Mouse (Mus musculus) urinary bladder, adult 18-20 months (tissue): ENCODE data around the gene Trpc5.

Source experiments
- DNase-seq, 2 experiments: peaks; one replicate each; pipeline ENCODE4 v3.0.0; 2022; ENCODE audit warnings: low spot score in 2 of 2, mixed read lengths in 2 of 2

Trpc5 gene

GRCm38 (mm10) chrX:144688142-144688206, at the start of gene Trpc5:
Gene Trpc5 (minus strand): TSS chrX:144688180.
- DNase-seq = no peak

GRCm38 (mm10) chrX:144716330-144716729, 28.4 kb upstream of the Trpc5 start:
- DNase-seq = no peak

GRCm38 (mm10) chrX:144689859-144690181, 1.8 kb upstream of the Trpc5 start:
- no peak for DNase-seq

- no peak for DNase-seq
Observed at GRCm38 (mm10) chrX:144689119-144689858, 1.3 kb upstream of the Trpc5 start.

GRCm38 (mm10) chrX:144688207-144689118, 483 bp upstream of the Trpc5 start, which contains the start of gene Rtl4:
Gene Rtl4 (plus strand): TSS chrX:144688907.
- DNase-seq = no peak

- DNase-seq = no peak
Observed at GRCm38 (mm10) chrX:144687742-144688141, 238 bp downstream of the Trpc5 start.

GRCm38 (mm10) chrX:144652196-144652595, 35.8 kb downstream of the Trpc5 start:
- DNase-seq = no peak

- no peak for DNase-seq
Observed at GRCm38 (mm10) chrX:144645394-144645793, 42.6 kb downstream of the Trpc5 start.

- DNase-seq = no peak
Observed at GRCm38 (mm10) chrX:144644756-144645155, 43.2 kb downstream of the Trpc5 start.

GRCm38 (mm10) chrX:144612753-144613152, 75.2 kb downstream of the Trpc5 start:
- DNase-seq = no peak

GRCm38 (mm10) chrX:144536431-144536830, 151.5 kb downstream of the Trpc5 start:
- no peak for DNase-seq

GRCm38 (mm10) chrX:144526042-144526441, 161.9 kb downstream of the Trpc5 start:
- DNase-seq = no peak

- no peak for DNase-seq
Observed at GRCm38 (mm10) chrX:144523239-144523638, 164.7 kb downstream of the Trpc5 start.

GRCm38 (mm10) chrX:144491394-144491793, 196.6 kb downstream of the Trpc5 start:
- no peak for DNase-seq

GRCm38 (mm10) chrX:144464416-144464815, 223.6 kb downstream of the Trpc5 start:
- DNase-seq = no peak

- no peak for DNase-seq
Observed at GRCm38 (mm10) chrX:144456281-144456680, 231.7 kb downstream of the Trpc5 start, which contains the start of gene Trpc5os. Gene Trpc5os (plus strand): TSS chrX:144456581.

GRCm38 (mm10) chrX:144423848-144424247, 264.1 kb downstream of the Trpc5 start:
- no peak for DNase-seq

GRCm38 (mm10) chrX:144421091-144421490, 266.9 kb downstream of the Trpc5 start:
- DNase-seq = no peak

GRCm38 (mm10) chrX:144420259-144420658, 267.7 kb downstream of the Trpc5 start:
- no peak for DNase-seq

- DNase-seq = no peak
Observed at GRCm38 (mm10) chrX:144408036-144408435, 279.9 kb downstream of the Trpc5 start.

GRCm38 (mm10) chrX:144403526-144403925, 284.5 kb downstream of the Trpc5 start:
- peak; percentile 3 to 19 for DNase-seq

GRCm38 (mm10) chrX:144374196-144374595, 313.8 kb downstream of the Trpc5 start:
- no peak for DNase-seq

- no peak for DNase-seq
Observed at GRCm38 (mm10) chrX:144338355-144338754, 349.6 kb downstream of the Trpc5 start.
